Mouse (Mus musculus): ENCODE measurements around the gene Msi2.

Gene Msi2

GRCm38 (mm10) chr11:88474889-88475440, 243.3 kb downstream of the Msi2 start:
- DNase-seq = no peak

DNA sequence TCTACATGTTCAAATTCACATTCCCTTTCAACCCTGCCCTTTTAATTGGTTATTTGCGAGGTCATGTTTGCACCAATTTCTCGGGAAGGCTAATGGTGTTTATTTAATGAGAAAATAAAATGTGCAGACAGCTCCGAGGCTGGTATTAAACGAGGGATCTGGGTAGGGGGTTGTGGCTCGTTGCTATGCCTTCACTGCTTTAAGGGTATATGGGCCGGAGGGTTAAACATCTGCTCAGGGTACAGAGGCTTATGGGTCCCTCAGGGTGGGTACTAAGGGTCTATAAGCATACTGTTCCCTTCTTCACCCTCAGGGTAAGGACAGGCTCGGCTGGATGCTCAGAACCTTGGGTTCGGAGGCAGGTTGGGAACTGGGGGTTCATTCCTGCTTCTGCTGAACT, 245.6 kb downstream of the Msi2 start:
- DNase-seq = no peak

DNA sequence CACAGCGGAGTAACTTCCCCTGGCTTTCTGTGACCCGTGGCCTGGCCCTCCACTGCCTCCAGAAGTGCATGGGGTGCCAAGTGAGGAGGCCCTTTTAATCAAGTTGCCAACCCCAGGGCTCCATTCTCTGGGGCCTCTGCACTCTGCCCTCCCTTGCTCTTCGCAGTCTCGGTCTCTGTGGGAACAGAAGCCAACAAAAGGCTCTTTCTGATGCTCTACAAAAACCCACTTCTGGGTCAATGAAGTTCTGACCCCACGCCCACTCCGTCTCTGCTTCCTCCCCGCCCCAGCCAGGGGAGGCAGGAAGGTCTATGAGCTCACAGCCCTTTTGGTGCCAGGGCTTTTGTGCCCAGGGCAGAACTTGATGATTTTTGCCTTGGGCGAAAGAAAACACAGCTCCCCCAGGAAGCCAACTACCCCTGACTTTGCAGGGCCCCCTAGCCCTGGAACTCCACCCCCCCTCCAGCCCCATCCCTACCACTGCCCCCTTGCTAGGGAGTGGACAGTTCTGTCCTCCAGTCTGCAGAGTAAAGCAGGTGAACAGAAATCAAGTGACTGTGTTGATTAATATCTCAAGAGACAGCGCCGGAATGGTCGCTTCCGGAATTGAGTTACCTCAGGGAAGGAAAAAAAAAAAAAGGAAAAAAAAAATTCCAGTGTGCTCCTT, 246.2 kb downstream of the Msi2 start:
- no peak for DNase-seq

DNA sequence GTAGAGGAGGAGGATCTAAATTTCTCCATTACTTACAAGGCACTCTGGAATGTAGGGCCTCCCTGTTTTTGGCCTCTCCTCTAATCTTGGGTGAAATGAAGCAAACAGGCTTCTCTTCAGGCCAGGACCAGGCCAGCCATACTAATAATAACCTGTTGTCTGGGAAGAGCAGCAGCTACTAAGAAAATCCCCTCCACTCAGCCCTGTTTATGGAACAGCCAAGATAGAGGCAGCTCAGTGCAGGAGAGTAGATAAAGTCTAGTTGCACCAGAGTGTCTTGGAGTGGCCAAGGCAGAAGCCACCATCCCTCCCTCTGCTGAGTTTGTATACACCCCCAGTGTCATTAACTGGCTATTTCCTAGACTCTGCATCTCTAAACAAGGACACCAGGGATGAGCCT, 247.7 kb downstream of the Msi2 start:
- no peak for DNase-seq

GRCm38 (mm10) chr11:88468996-88469395, 249.3 kb downstream of the Msi2 start:
- no peak for DNase-seq

DNA sequence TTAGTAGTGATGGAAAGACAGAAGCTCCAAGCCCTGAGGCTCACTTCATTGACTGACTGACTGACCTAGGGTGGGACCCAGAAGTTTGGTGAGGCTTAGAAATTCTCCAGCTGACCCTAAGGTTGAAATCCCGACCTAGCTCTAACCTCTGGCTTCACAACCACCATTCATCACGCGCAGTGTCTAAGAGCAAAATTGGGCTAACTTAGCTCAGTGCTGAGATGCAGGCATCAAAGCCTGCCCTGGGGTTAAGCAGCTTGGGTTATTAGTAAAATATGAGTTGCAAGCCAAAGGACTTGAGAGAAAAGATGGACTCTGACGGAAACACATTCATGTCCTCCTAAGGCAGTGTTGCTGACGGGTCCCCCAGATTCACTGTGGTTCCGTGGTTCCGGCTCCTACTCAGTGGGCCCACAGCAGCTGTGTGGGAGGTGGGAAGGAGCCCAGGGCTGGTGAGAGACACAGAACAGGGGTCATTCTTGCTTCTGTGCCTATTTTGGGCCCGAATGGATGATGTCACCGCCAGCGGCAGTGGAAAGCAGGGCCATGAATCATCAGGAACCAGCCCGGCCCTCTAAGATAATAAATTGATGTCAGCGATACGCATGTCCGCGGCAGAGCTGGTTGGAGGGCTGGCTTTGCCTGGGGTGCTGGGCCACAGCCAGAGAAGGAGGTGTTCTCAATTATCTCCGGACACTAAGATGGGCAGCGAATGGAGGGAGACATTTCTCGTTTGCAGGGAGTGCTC, 250.6 kb downstream of the Msi2 start:
- DNase-seq = peak; percentile 24 to 26

DNA sequence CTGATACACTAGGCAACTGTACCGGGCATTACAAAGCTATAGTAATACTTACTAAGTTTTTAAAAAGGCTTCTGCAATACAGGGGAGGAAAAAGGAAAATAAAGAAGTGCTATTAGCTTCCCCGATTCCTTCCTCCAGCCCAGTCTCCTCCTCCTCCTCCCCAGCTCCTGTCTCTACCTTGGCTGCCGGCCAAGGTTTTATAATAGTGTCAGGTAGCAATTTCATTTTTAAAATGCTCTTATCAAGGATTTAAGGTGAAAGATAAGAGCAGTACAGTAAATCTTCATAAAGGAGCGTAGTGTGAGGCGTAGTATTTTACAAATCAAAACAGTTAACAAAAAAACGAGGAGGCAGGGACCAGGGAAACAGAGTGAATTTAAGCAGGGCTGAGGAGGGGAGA, 254.4 kb downstream of the Msi2 start:
- DNase-seq = no peak

DNA sequence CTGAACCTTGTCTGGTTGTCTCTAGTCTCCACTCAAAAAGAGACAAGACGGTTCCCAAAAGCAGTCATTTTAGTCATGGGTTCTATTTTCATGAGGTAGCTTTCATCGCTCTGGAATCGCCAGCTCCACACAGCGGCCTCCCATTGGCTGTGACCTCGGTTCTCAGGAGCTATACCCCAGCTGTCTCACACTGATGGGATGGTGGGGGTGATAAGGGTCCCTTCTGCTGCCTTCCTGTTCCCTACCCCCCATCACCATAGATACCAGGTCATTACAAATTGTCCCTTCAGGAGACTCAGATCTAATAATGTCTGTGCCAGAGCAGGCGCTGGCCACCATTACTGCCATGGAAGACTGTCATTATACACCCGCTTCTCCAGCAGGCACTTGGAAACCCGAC, 255.5 kb downstream of the Msi2 start:
- DNase-seq = no peak

DNA sequence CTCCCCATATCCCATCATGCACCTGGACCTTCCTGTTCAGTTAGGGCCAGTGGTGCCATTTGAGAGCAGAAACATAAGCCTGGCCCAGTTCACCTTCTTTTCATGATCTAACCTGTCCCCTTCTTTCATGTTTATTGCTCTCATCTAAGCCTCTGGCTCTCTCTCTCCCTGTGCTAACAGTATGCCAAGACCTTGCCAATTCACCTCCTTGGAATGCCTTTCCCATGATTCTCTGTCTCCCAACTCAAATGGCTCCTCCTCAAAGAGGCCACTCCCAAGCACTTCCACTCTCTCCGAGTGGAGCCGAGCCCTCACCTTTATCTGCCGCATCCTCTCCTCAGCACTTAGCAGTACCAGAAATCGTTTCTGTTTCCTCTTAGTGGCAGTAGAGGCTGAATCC, 256.7 kb downstream of the Msi2 start:
- DNase-seq = no peak

DNA sequence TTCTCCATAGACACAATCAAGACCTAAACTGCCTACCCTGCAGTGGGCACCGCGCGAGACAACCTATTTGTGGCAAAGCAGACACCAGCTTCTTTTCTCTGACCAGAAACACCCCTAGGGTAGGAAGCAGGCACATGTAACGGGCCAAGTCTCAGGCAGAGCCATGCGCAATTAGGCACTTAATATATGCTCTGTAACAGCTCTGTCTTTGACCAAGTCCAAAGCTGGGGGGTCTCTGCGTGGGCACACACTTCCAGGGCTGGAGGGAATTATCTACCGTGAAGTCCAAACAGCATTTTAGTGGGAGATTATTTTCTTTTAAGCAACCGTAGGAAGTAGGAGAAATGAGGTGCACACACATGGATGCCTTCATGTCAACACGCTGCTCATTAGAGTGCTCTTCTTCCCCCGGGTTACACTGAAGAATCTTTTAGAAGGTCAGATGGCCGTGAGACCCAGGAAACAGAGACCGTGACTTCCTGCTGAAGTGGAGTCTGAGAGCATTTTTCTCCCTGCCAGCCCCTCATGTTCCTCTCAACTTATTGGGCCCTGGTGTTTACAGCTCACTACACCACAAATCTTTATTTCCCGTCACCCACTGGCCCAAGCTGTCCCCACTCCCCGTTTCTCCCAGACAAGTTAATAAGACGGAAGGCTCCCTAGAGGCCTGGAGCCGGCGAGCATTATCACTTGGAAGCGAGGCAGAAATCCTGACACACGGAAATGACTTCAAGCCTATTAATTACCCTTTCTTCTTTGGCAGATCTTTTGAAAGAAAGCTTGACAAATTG, 258.2 kb downstream of the Msi2 start:
- no peak for DNase-seq

DNA sequence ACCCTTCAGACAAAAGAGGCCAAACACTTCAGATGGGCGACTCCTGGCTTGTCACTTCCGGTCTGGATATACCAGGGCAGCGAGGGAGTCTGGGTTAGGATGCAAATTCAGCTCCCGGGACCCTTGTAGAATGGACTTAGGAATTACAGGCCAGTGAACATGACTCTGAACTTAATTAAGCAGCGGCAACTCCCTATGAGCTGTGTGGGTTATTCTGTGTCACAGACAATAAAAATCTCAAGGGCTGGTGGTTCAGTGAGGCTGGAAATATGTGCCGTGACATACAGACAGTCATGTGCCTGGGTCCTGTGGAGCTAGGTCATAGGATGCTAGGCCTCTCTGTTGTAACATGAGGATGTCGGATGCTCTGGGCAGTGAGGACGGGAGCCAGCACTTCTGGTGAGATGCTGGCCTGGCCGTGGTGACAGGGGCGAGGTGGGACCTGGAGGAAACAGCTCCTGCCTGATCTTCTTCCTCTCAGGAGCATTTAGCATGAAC, 261.0 kb downstream of the Msi2 start:
- no peak for DNase-seq

DNA sequence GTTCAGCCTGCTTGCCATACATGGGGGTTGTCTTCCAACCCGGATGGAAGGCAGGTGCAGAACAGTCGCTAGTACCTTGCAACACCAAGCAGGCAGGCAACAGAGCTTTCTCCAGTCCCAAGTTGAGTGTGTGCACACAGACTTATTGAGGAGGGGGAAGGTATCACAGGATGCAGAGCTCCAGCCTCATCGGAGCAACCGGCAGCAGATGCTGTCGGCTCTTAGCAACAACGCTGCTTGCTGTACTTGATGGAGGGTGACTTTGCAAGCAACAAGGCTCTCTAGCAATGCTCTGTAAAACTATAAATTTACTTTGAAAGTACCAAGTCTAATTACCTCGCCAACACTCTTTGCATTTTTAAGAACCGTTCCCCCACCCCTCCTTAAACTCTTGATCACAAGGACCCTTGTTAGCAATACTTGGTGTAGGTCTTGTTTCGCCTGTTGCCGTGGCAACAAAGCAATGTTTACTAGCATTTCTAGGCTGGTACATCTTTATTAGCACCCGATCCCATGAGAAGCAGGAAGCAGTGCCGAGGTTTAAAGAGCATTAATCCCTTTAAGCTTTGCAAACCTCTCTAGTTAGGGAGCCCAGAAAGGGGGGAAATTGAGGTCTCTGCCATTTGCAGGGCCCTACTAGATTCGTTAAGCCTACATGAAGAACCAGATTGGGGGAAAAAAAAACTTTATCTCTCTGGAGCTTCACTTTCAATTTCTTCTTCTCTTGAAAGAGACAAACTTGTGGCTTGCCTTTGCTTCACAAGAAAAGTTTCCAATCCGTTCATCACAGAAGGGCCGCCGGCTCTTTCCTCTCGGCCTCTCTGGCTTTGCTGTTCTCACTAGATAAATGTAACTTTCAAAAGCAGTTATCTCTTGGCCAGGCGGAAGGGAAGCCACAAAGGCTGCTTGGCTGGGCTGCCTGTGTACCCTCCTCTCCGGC, 263.2 kb downstream of the Msi2 start:
- no peak for DNase-seq

- no peak for DNase-seq
These were observed 269.1 kb downstream of the Msi2 start for GRCm38 (mm10) chr11:88449180-88449579.

GRCm38 (mm10) chr11:88448571-88448970, 269.7 kb downstream of the Msi2 start:
- DNase-seq = no peak

DNA sequence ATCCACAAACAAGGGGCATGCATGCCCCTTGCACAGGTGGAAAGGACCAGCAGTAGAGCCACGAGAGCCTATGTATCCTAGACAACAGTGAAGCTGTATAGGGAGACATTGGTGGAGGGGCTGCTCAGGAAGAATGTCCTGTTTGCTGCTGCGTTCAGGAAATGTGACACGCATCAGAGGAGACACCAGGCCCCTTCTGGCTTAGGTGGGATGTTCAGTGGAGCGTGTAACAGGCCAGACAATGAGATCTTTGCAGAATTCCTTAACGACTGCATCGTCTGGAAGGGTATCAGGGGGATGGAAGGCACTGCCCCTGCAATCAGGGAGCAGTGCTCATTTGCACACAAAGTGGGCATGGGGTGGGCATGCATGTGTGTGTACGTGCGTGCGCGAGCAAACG, 271.0 kb downstream of the Msi2 start:
- no peak for DNase-seq

DNA sequence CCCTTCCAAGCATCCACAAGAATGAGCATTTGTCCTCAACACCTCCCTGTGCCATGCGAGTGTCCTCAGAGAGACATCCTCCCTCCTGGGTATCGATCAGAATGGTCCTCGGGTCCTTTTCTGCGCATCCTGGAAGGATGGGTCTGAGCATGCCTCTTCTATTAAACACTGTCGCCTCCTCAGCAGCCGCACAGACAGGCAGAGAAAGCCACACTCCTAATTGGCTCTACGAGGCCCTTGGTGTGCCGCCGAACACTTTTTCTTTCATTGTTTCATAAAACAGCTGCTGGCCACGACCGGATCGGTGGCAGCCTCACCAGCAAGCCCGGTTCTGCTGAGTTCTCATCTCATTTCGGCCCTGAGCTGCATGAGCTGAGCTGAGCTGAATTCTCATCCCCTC, 274.4 kb downstream of the Msi2 start:
- DNase-seq = no peak

DNA sequence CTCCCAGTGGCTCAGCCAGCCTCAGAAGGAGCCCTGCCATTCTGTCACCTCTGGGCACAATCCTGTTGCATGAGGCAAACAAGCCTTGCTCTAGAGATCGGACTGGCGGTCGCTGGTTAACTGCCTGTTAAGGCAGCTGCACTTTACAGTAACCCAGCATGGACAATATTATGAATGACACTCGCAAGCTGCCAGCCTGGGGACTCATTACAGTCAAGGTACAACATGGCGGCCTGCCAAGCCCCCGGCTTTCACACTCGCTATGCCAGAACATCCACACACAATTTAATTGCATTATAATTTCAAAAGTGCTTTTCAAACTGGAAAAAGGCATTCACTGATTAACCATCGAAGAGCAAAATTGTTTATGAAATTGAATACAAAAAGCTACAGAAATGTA, 275.0 kb downstream of the Msi2 start:
- peak; percentile 41 to 57 for DNase-seq

DNA sequence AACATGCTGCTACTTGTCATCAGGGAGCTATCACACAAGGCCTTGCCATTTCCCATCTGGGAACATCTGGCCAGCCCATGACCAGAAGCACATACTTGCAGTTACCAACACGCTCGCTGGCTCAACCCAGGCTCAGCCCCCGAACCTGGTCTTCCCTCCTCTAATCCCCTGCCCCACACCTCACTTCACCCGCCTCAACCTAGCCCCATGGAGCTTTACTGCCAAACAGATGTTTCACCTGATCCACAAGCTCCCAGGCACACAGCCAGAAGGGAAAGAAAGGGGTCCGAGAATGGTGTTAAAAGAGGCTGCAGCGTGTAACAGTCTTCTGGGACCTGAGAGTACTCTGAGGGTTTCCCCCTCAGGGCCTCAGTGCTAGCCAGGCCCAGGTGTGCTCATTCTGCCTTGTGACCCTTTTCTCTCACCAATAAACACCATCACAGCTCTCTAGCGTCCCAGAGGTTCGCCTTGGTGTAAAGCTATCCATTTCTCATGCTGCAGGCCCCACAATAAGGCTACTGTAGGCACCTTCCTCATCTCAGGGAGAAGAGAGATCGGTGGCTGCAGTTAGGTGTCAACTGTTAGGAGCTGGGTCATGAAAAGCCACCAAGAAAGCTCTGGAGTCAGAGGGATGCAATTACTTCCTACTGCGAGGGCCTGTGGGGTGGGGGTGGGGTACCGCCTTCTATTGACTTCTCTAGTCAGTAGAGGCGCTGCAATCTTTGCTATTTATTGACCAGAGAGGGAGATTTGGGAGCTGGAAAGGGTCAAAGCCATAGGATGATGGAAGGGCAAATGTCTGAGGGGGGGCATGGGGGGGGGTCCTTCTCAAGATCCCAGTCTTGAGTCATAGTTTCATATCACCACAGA, 276.2 kb downstream of the Msi2 start:
- no peak for DNase-seq

DNA sequence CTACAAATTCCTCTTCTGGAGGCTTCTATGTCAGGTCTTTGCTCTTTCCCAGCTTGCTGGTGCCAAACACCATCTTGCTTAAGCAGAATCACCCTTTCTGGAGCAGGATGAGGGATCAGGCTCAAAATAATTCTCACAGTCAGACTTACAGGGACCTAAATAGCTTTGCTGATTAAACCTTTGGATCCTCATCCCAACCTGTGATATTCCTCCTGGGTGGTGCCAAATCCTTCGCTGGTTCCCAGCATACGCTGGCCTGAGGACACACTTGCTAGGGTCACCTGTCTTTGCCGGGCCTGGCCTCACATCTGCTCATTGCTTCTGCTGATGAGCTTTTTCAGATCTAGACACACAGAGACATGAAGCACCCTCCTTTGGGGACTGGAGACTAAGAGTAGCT, 279.7 kb downstream of the Msi2 start:
- DNase-seq = no peak

DNA sequence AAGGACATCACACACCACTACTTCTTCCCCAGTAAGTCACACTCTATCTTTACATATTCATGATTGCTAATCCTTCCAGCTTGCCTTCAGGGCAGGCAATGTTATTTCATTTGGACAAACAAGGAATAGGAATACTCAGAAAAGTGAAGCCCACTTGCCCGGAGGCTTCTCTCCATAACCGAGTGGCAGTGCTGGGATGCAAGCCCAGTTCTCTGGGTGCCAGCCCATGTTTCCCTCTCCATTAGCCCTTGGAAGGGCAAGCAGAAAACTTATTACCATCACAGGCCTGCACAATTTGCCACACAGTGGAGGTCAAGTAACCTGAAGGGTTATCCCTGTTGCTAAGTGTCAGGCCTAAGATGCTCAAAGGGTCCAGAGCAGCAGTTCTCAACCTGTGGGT, 281.7 kb downstream of the Msi2 start:
- no peak for DNase-seq

GRCm38 (mm10) chr11:88435543-88435942, 282.8 kb downstream of the Msi2 start:
- DNase-seq = no peak

Measured in cerebellum, postnatal 36 days (tissue).